Mouse (Mus musculus): ENCODE data around the gene Ehbp1.

Gene Ehbp1

DNA sequence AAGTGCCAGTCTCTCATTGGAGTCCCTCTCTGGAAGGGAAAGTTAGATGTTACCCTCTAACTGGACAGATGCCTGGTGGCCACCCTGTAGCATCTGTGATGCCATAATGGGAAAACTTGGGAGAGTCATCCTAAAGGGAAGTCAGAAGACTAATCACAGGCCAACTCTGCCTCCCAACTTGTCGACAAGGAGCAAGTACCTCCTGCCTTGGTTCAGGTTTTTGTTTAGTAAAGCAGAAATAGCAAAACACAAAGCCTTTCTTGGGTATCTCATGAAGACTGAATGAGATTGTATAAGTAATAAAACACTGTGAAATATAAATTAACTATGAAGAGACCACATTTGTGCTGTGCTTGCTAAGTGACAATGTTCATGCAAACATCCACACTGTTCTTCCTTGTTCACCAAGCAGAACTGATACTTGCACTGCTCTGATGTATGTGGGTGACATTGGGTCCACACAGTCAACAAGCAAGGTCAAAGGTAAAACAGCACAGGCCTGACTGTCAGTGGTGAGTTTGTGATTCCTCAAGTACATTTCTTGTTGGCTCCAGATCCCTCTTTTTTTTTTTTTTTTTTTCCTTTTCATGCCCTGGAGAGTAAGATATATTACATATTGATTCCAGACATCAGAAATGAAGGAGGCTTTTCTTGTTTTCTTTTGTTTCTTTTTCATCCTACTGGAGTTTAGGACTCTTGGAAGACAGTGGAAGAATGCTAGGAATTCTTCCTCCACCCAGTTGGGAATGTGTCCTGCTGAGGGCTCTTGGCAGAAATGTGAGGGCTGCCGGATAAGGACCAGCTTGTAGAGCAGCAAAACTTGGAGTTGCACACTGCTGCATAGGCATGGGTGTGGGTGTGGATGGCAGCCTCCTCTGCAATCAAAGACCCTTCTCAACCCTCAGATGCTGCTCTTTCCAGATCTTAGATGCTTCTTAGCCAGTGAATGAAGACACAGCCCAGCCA is at the start of gene Ehbp1:
Gene Ehbp1, minus strand, starts transcription at position 51 of the 966 bp plus-strand sequence.
- DNase-seq (ENCODE audit: low read depth, low spot score), result no peak

DNA sequence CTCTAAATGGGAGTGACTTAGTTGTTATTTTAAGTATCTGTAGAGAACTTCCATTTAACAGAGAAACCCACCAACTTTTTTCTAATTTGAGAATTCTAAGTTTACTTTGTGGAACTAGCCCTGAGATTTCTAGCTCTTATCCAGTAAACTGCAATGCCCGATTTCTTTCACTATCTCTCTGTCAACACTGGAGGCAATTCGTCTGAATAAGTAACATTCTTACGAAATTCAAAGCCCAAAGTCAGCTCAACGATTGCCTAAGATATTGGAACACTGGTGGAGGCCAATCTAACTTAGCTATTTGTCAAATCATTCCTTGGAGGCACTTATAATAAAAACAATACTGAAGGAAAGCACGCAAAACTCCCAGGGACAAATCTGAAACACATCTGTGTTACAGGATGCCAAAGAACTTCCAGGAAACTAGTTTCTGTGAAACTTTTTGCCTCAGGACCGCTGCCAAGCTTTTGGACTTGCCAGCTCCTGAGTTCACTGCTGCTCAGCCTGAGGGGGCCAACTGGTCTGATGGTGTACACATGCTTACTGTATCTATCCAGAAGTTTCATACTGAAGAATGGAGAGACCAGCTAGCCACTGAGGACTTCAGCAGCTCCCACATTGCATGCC is 45.5 kb upstream of the Ehbp1 start:
- no peak for DNase-seq (ENCODE audit: low read depth, low spot score)

DNA sequence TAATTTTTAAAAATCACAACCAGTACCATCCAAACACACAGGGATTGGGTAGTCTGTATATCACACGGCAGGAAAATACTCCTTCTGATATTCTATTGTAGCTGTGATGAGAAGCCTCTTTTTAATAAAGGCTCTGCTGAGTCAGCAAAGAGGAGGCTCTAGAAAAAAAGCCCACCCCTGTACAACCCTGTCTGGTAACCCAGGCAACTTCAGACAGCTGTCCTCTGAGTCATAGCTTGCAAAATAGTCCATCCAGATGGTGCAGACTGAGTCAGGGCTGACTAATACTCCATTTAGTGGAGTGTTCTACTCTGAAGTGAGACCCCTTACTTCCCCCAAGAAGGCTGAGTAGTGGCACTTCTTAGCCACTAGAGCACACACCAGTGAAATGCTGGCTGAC is 41.4 kb upstream of the Ehbp1 start:
- no peak for DNase-seq (ENCODE audit: low read depth, low spot score)

DNA sequence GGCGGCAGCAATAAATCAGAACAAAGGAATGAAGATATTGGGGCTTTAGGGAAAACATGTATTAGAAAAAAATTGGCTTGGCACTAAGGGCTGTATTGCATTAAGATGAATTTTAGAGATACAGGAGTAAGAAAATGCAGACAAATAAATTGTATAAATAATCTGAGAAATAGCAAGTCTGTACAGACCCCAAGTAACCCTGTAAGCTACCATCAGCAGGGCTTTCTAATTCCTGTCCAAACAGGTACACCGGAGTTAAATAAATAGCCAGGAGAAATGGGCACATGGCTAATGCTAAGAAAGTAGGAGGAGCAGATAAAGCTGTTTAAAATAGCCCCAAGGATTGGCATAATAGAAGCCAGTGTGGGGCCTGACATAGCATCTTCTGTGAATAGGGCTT is 32.7 kb upstream of the Ehbp1 start:
- DNase-seq (ENCODE audit: low read depth, low spot score), result no peak

DNA sequence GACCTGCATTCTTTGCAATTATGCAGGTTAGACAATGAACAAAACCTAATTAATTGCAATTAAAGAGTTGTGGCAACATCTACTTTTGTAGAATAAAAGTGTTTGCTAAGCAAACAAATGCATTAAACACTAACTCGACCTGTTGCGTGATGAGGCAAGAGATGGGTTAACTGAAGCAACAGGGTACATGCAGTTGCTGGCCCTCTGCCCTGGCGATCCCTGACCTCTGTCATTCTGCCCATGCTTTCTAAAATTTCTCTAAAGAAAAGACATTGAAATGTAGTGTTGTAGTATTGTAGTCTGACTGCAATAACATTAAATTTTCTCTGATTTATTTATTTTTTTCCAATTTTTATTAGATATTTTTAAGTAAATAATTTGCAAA is 31.2 kb upstream of the Ehbp1 start:
- no peak for DNase-seq (ENCODE audit: low read depth, low spot score)

DNA sequence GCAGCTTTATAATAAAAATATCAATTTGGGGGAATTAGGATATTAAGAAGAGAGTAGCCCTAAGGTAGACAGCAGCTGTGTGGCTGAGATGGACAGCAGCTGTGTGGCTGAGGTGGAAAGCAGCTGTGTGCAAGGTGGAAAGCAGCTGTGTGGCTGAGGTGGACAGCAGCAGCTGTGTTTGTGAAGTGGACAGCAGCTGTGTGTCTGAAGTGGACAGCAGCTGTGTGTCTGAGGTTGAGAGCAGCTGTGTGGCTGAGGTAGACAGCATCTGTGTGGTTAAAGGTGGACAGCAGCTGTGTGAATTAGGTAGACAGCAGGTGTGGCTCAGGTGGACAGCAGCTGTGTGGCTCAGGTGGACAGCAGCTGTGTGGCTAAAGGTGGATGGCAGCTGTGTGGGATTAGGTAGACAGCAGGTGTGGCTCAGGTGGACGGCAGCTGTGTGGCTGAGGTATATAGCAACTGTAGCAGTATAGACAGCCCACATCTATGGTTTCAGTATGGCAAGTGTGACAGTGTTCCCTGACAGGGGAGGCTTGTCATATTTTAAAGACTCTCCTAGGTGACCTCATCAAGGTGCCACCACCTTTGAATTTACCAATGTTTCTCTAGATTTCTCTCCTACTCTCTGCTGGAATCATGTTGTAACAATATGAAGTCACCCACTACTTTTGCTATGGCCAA is 30.7 kb upstream of the Ehbp1 start:
- no peak for DNase-seq (ENCODE audit: low read depth, low spot score)

DNA sequence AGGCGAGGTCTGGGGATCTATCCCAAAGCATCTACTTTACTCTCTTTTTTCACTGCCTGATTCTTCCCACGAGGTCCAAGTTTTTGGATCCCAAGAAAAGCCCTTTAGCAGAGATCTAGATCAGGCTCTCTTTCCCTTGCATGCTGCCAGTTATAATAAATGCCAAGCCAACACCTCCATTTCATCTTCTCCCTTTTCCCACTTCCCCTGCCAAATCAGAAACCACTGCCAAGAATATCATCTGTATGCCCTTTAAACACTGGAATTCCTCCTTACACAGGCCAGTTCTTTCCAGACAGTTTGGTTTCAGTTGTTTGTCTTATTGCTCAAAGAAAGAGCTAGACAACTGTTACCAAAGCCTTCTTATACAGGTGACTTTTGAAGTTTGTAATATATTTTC is 27.7 kb upstream of the Ehbp1 start:
- DNase-seq (ENCODE audit: low read depth, low spot score), result no peak

DNA sequence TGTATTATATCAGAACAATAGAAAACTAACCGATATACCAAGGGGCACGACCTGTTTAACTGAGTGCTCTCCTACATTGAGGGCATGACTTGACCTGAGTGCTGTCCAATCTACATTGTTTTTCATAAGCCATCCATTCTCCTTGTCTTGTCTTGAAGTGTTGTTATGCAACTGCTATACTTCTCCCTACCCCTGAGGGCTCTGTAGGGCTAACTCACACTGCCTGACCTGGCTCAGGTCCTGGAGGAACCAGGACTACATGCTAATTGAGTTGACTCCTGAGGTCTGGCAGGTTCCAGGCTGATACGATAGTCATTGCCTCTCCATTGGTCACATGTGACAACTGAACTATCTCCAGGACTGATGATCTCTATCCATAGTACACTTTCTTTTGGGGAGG is 26.5 kb upstream of the Ehbp1 start:
- DNase-seq (ENCODE audit: low read depth, low spot score), result no peak

DNA sequence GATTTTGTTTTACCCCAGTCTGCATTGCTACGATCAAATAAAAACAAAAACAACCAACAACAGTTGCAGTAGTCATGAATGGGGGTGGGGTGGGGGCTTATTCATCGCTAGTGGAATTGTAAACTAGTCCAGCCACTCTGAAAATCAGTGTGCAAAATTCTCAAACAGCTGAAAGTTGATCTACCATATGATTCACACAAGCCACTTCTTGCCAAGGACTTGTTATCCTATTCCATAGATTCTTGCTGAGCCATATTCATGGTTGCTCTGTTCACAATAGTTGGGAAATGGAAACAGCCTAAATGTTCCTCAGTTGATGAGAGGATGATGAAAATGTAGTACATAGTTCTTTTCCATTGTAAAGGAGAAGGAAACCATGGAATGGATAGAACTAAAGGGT is 24.4 kb upstream of the Ehbp1 start:
- DNase-seq (ENCODE audit: low read depth, low spot score), result no peak

DNA sequence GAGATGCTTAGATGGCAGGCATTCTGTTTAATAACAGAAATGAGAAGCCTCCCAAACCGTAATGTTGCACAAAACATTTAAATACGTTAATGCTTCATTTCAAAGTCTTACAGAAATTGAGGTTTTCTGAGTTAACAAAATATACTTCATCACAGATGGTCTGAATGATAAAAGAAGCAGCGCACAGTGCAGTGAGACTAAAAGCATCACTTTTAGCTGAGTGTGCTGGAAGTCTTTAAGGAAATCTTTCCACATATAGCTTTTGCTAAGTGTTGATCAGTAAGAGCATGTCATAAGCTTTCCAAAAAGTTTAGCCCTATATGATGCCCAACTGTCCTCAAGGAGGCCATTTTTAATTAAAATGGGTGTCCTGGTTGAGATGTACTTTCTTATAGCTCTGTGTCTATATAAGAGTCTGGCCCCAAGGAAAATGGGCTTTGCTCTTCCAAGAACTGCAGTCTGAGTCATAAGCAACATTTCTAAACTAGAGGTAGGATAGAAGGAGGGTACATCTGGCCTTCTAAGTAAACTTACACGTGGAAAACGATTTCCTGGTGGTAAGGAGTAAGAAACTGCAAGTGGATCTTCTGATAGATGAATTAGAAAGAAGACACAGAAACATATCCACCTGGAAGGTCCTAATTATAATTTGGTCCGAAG is 12.0 kb upstream of the Ehbp1 start:
- no peak for DNase-seq (ENCODE audit: low read depth, low spot score)

DNA sequence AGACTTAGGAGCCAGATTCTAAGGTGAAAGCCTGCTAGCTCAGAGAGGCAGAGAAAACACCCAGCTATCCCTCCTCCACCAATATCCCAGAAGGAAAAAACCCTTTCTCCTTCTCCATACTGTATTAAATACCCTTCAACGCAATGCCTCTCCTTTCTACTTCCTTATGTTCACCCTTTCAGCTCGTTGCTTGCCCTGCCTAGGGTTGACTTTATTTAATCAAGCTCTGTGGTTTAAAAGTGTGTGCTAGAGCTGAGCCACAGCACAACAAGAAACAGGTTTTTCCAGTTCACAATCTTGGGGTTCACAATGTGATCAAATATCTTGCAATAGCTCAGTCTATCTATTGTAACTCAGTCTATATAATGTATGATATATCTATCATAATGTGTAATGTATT is 7.9 kb upstream of the Ehbp1 start:
- no peak for DNase-seq (ENCODE audit: low read depth, low spot score)

DNA sequence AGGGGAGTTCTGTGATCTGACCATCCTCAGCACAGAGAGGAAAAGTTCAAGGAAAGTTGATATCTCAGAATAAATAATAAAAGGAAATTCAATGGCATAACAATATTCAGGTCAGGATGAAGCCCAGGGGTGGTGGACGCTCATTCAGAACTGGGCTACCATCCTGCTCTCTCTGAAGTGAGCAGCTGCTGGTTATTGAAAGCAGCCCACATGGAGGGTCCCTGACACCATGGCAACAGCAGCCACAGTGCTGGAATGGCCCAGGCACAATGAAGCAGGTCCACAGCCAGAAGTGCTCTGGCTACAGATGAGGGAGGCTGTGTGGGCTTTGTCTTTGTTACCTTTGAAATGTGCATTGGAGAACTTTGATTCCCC is 6.4 kb upstream of the Ehbp1 start:
- no peak for DNase-seq (ENCODE audit: low read depth, low spot score)

DNA sequence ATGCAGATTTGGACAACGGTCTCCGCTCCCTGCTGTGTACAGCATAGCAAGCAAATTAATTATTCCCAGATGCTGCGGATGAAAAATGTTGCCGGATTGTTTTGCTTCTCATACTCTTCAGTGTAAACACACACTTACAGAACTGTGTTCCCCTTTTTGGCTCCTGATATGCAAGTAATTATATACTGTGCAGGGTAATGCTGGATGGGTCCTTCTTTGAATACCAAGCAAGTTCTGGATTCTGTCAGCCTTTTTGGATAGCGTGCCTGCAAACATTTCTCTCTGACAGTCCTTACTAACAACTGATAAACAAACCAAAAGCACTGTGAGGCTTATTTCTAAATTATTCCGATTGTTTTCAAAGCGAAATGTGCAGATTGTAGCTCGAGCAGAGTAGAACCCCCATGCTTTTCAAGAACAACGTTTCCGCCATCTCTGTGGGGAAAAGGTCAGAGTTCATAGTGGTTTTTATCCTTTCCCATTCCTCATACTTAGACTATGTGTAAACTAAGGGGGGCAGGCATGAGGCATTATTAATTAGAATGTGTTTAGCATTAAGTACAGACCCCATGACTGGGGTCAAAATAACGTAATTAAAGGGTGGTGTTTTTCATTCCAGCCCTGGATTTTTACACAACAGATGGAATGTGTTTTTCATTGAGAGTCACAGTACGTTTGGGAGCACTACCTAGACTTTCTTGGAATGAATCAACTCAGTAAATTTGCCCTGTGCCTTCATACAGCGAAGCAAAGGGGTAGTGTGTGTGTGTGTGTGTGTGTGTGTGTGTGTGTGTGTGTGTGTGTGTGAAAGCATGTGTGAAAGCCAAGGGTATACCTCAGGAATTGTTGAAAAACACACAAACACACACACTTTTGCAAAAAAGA is 5.8 kb upstream of the Ehbp1 start:
- DNase-seq (ENCODE audit: low read depth, low spot score), result no peak

DNA sequence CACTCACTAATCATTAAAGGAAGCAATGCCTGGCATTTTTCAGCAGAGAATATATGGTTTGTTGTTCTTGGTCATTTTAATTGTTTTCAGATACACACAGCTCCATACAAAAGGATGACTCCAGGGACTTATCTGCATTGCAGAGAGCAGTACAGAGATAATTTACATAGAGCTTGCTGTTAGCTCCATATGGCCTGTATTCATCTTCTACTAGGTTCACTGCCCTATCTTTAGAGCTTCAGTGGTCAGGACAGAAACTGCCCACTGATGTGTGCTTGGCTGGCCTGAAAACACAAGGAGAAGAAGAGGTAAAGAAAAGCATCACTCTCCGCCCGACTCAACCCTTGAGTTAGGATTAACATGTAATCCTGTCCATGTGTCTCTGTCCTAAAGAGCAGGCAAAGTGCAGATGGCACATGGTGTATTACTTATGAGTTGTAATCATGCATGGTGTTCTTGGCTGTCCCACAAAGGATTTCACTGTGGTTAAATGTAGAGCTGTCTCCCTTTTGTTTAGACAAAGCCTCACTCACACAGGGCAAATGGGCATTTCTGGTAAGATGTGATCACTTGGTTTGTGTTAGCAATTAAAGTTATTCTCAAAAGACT is 14.7 kb downstream of the Ehbp1 start:
- DNase-seq (ENCODE audit: low read depth, low spot score), result no peak

DNA sequence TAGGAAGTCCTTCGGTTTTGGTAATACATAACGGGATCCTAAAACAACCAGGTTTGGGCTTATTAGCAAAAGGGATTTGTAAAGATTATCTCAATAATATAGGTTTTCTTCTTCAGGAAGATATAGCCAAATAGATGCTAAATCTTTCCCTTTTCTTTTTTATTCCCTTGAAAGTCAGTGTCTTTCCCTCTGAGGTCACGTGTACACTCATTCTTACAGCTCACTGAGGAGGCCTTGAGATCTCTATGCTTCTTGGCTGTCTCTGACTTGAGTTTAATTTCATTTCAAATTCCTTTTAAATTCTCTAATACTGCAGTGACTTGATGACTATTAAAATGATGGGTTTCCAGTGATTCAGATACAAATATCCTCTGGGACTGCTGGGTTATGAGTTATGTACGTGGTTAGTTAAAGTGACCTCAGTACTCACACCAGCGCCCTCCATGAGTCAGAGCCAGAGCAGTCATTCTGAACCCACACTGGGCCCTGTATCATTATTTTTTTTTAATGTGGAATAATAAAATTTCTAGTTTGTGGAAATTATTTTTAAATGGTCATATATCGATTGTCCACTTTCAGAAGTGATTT is 24.2 kb downstream of the Ehbp1 start:
- no peak for DNase-seq (ENCODE audit: low read depth, low spot score)

DNA sequence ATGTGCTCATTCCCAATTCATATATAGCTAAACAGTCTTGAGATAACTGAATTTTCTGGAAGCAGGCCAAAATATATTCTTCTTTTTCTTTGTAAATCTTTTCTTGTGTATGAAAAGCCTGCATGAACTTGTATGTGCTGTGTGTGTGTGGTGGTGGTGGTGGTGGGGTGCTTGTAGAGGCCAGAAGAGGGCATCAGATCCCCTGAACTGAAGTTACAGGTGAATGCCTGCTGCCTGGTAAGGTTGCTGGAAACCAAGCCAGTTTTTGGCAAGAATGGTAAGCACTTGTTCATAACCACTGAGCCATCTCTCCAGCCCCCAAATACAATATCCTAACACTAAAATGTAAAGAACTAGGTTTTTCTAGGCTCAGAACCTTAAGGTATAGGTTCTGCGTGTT is 26.3 kb downstream of the Ehbp1 start:
- peak; percentile 1 for DNase-seq (ENCODE audit: low read depth, low spot score)

DNA sequence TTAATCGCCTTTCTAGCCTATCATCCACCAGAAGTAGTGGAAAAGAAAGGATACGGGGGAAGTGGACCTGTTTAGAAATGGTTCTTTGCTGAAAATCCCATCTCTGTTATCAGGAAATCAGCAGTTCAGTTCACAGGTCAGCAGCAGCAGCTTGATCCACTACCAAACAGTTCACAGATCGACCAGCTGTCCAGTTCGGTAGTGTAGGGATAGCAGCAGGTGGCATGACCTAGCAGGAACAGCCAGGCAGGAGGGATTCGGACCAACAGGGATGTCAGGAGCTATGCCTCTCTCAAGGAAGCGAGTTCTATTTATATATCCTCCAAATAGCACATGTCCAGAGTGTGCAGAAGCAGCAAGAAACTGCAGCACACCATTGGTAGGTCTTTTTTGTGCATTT is 40.9 kb downstream of the Ehbp1 start:
- no peak for DNase-seq (ENCODE audit: low read depth, low spot score)

DNA sequence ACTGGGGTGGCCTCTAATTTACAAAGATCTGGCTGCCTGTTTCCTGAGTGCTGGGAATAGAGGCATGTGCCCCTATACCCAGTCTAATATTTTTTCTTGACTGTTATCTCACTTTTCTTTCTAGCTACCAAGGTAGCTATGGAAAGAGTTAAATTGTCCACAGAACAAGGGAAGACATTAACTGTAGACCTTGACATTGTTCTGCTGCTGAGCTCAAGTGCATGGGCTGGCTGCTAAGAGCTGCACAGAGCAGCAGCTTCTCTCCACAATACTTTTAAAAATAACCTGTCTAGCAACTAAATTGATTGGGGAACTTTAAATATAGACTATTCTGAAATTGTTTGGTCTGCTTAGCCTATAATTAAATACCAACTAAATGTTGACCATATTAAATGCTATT is 52.9 kb downstream of the Ehbp1 start:
- no peak for DNase-seq (ENCODE audit: low read depth, low spot score)

DNA sequence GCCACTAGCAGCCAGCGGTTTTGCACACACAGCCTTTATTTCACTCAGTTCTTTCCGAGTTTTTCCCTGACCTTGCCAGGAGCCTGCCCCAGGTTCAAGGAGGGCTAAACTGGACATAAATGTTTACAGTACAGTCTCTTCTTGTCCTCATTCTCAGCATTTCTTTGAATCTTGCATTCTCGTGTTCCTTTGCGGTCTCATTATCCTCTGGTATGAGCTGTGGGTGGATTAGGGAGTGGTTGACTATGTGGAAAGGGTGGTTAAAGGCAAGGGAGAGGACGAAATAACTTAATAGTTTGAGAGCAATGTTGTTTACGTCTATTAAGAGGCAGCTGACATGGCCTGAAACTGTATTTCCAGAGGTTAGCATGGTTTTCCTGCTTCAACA is 54.6 kb downstream of the Ehbp1 start:
- no peak for DNase-seq (ENCODE audit: low read depth, low spot score)

DNA sequence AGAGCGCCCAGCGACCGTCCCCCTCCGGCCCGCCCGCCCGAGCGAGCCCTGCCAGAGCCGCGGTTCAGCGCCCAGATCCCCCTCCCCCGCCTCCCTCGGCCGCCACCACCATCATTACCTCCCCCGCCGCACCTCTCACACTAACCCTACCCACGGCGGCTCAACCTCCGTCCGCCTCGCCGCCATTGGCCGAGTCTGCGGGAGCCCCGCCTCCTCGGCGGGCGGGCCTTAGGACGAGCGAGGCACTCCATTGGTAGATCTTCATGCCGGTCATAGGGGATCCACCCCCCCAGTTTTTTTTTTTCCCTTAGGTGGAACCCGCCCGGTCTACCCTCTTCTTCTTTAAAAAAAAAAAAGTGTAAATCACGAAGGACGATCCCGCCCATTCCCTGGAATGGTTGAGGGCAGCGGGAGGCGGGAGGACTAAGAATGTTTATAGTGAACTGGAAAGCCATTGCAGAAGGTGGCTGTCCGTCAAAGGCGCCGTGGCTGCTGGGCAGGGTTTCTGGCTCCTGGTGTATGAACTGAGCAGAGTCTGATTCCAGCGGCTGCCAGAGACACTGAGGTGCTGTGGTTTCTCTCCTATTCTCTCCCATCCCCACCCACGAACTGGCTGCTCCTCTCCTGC is 55.1 kb downstream of the Ehbp1 start:
- DNase-seq (ENCODE audit: low read depth, low spot score), result peak; percentile 96
